Mouse (Mus musculus) inflammation-experienced regulatory T-cells (primary cell): Measurements from ENCODE around the gene Gm5930. TPM values are rescaled to one million over a fixed set of nuclear protein-coding genes. Genes with fewer than 3 reads are reported as not detected.

Experiments
- polyA plus RNA-seq, 2 experiments: library from polyadenylated mRNA; unstranded; fragments of 100-300 nt; shearing (Covaris generic); gene quantifications; one replicate each; pipeline ENCODE4 v1.2.1; 2017

The Gm5930 gene
- under 1 TPM in 1 of 2 experiments, not detected in 1; 0.36 TPM for polyA plus RNA-seq

DNA sequence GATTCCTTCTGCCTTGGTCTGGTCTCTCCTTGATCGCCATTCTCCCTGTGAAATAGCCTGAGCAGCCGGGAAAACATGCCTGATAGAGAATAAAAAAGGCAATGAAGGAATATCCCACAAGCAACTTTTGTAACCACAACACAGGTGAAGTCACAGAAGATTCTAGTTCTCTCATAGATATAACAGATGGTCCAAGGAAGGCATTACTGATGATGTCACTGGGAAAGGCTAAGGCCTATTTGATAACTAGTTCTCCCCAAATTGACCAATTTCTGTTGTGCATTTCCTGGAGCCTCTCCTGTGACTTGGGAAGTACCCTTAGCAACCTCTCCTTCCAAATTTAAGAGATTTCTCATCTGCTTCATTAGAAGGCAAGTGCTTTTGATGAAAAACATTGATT, at the start of gene Gm5930:
Gene Gm5930, minus strand, starts transcription at position 101 of the 400 bp plus-strand sequence.

GRCm38 (mm10) chr14:44365057-44365456, 26.7 kb upstream of the Gm5930 start, which contains the start of gene Gm8229:
Gm8229 (plus strand) TSS chr14:44365357.

DNA sequence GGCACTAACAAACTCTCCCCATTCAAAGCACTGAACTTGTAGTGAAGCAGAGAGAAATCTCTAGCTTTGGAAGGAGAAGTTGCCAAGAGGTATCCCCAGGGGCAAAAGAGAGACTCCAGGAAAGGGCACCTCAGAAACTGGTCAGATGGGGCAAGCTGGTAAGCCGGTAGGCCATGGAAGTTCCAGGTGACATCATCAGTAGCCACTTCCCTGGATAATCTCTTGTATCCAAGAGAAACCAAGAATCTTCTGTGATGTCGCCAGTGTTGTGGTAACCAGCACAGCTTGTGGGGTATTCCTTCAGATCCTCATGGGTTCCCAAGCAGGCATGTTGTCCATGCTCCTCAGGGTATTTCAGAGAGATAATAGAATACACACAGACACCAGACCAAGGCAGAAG, 53.1 kb downstream of the Gm5930 start, which contains the start of gene Gm8220:
Gene Gm8220, plus strand, starts transcription at position 301 of the 400 bp plus-strand sequence.

Other genes starting within 250 kb of the Gm5930 start
- gene Ear2, start 235.9 kb downstream of the Gm5930 start, polyA plus RNA-seq: 1 to 10 TPM in 1 of 2 experiments, not detected in 1; 4.4 TPM
- gene Gm3327, start 214.7 kb downstream of the Gm5930 start, polyA plus RNA-seq: not detected
- under 1 TPM in 1 of 2 experiments, not detected in 1; 0.92 TPM for gene Gm8212, start 140.9 kb downstream of the Gm5930 start, polyA plus RNA-seq
- gene 4930503E14Rik, start 125.3 kb downstream of the Gm5930 start, polyA plus RNA-seq: under 1 TPM in 1 of 2 experiments, not detected in 1; 0.76 TPM
- gene Gm8220, start 53.0 kb downstream of the Gm5930 start, polyA plus RNA-seq: under 1 TPM in 1 of 2 experiments, not detected in 1; 0.70 TPM
- not detected for gene Gm8229, start 26.8 kb upstream of the Gm5930 start, polyA plus RNA-seq
- gene Gm3371, start 72.1 kb upstream of the Gm5930 start, polyA plus RNA-seq: not detected
- under 1 TPM in 1 of 2 experiments, not detected in 1; 0.14 TPM for gene Gm8232, start 95.1 kb upstream of the Gm5930 start, polyA plus RNA-seq
- not detected for gene BC061237, start 153.9 kb upstream of the Gm5930 start, polyA plus RNA-seq
- not detected for gene Gm17093, start 179.7 kb upstream of the Gm5930 start, polyA plus RNA-seq
- gene Gm8247, start 244.6 kb upstream of the Gm5930 start, polyA plus RNA-seq: not detected